Mouse (Mus musculus) kidney, postnatal 36 days (tissue): ENCODE data around the gene Olfr847.

Source experiments
- DNase-seq, 2 experiments: peaks; one replicate each; pipeline ENCODE4 v3.0.0; 2021 to 2022; ENCODE audit warnings: mixed read lengths in 2 of 2

Gene Olfr847

DNA sequence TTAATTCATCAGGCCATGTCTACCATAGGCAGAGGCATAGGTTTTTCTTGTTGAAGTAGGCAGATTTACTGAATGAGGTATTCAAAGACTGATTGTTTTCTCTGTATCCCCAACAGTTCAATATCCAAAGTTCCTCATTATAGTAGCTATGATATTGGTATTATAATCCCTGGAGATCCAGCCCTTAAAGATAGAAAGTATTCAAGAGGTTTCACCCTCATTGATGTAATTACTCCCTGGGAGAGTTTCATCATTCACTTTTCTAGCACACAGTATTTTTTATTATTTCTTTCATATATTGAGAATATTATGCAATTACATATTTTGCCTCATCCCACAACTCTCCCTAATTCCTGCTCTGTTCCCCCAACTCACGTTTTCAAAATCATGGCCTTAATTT, at the start of gene Olfr847:
TSS of gene Olfr847 (minus strand) at position 101 of the 400 bp plus-strand sequence.
- no peak for DNase-seq

DNA sequence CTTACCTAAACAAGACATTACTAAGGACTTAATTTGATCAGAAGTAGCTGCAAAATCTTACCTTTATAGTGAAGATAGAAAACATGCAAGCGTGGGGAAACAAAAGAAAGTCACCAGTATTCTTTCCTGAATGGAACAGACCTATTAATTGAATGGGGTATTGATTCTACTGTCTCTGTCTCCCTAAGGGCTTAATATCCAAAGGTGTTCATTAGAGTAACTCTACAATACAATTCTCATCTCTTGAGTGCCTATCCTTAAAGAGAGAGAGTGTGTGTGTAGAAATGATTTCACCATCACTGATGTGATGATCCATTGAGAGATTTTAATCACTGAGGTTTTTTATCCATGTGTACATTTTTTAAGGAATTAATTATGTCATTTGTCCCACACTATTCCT, 14.6 kb downstream of the Olfr847 start, which contains the start of gene Olfr846:
TSS of gene Olfr846 (minus strand) at position 101 of the 400 bp plus-strand sequence.
- no peak for DNase-seq

DNA sequence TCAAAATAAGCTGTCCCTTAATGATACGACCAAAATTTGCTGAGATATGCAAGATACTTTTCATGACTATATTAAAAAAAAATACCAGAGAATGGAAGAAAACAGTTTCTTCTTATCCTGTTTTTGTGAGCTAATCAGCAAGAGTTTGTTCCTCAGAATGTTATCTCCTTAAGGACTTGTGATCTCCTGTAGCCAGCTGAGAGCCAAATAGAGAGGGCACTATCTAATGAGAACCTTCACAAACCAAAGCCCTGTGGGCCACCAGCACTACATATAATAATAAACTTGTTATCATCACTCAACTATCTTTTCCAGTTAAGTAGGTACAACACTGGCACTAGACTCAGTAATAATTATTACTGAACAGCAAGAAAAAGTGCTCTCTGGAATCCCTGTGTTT, 42.3 kb downstream of the Olfr847 start, which contains the start of gene Olfr845:
TSS of gene Olfr845 (plus strand) at position 301 of the 400 bp plus-strand sequence.
- no peak for DNase-seq
